Mouse (Mus musculus) heart, postnatal 0 days (tissue): ENCODE results near the gene Pls3. TPM values are rescaled to one million over a fixed set of nuclear protein-coding genes. Genes with fewer than 3 reads are reported as not detected.

Experiments
- ATAC-seq: fragments of 200-750 bp; cut with Nextera tagmentation; 2 replicates; pipeline ENCODE4 v1.8.0; 2017; ENCODE audit warnings: low read depth, moderate number of reproducible peaks, moderate library complexity; ENCODE audit not compliant: insufficient read depth
- DNase-seq: peaks from one replicate; pipeline ENCODE4 v3.0.0-alpha.2; 2016; ENCODE audit warnings: low spot score
- H3K27ac ChIP-seq: fragments of 300-500 bp; sonication (generic); 2 replicates; pipeline ENCODE4 v1.5.1; 2014; ENCODE audit warnings: low read depth, mild to moderate bottlenecking
- H3K27me3 ChIP-seq: fragments of 300-500 bp; sonication (generic); 2 replicates; pipeline ENCODE4 v1.6.1; 2014; ENCODE audit warnings: low read length, mixed read lengths; ENCODE audit not compliant: control insufficient read depth, insufficient read depth
- H3K36me3 ChIP-seq: fragments of 300-500 bp; sonication (generic); replicated peaks from 2 replicates; pipeline ENCODE4 v1.6.1; 2014; ENCODE audit warnings: low read length, mixed read lengths; ENCODE audit not compliant: control insufficient read depth, insufficient read depth
- H3K4me1 ChIP-seq: fragments of 300-500 bp; sonication (generic); 2 replicates; pipeline ENCODE4 v1.6.1; 2014; ENCODE audit warnings: antibody characterized with exemption; ENCODE audit not compliant: control insufficient read depth, insufficient read depth
- H3K4me2 ChIP-seq: fragments of 300-500 bp; sonication (generic); 2 replicates; pipeline ENCODE4 v1.6.1; 2014; ENCODE audit warnings: low read depth, mild to moderate bottlenecking, low read length, moderate library complexity
- H3K4me3 ChIP-seq: fragments of 300-500 bp; sonication (generic); 2 replicates; pipeline ENCODE4 v1.5.1; 2014; ENCODE audit warnings: low read depth, low read length
- H3K9ac ChIP-seq: fragments of 300-500 bp; sonication (generic); replicated peaks from 2 replicates; pipeline ENCODE4 v1.6.1; 2014; ENCODE audit warnings: low read depth, low read length, mixed read lengths
- H3K9me3 ChIP-seq: fragments of 300-500 bp; sonication (generic); replicated peaks from 2 replicates; pipeline ENCODE4 v1.6.1; 2016; ENCODE audit warnings: low read length; ENCODE audit not compliant: control insufficient read depth
- CTCF ChIP-seq: IDR thresholded peaks from 2 replicates; pipeline ENCODE4 v1.5.1; 2016; ENCODE audit warnings: antibody characterized with exemption, control low read depth, low read depth
- EP300 ChIP-seq: IDR thresholded peaks from 2 replicates; pipeline ENCODE4 v1.6.1; 2016; ENCODE audit warnings: antibody characterized with exemption, low read depth
- WGBS: fragments of 180-500 bp; shearing (Covaris S2); extraction: QIAGEN DNeasy Blood & Tissue Kit; methylation state at CpG from one replicate; pipeline ENCODE4 v1.1.7; 2014; 5-methylcytosine and 5-hydroxymethylcytosine counted together
- polyA plus RNA-seq: library from polyadenylated mRNA; unstranded; fragments of >200 nt; fragmentation: Nextera tagmentation; extraction: Ambion mirVana; gene quantifications from 2 replicates; pipeline ENCODE4 v1.2.1, GENCODE M21; 2015
- total RNA-seq: library from RNA; depleted of rRNA; stranded (reverse); fragments of >200 nt; gene quantifications from 2 replicates; pipeline ENCODE4 v1.2.3, GENCODE M21; 2014; ENCODE audit warnings: low replicate concordance

Gene Pls3
- total and polyA plus RNA-seq, 2 experiments from 2014 or later = 21.9 to 45.5 TPM

- 61% methylated on average over 7 of the region's 7 CpGs for WGBS
- TF ChIP-seq CTCF (no peak), EP300 (no peak)
- Histone ChIP-seq H3K9ac (no peak overlapping the region), H3K4me1 (no peaks in the 10 kb centered on the region), H3K4me3 (no peak overlapping the region), H3K4me2 (no peak overlapping the region), H3K27ac (no peak overlapping the region), H3K36me3 (no peaks in the 10 kb centered on the region), H3K9me3 (no peaks in the 10 kb centered on the region), H3K27me3 (no peaks in the 10 kb centered on the region)
- no peak for ATAC-seq
- DNase-seq = no peak
Measured at GRCm38 (mm10) chrX:75829240-75829866, 45.6 kb downstream of the Pls3 start.

GRCm38 (mm10) chrX:75818647-75819271, 56.2 kb downstream of the Pls3 start:
- no peak overlapping the region for H3K4me3 ChIP-seq
- WGBS = 25% methylated on average over 1 of the region's 1 CpGs
- no peak overlapping the region for H3K9ac ChIP-seq
- H3K4me2 ChIP-seq = no peak overlapping the region
- peak; percentile 56 for DNase-seq
- TF ChIP-seq EP300 (no peak), CTCF (no peak)
- H3K27ac ChIP-seq = peak overlapping the region; percentile 73
- H3K9me3 ChIP-seq = no peaks in the 10 kb centered on the region
- H3K4me1 ChIP-seq = no peaks in the 10 kb centered on the region
- H3K36me3 ChIP-seq = no peaks in the 10 kb centered on the region
- ATAC-seq = peak; percentile 39; the same call in 1 of the 2 replicates
- no peaks in the 10 kb centered on the region for H3K27me3 ChIP-seq

DNA sequence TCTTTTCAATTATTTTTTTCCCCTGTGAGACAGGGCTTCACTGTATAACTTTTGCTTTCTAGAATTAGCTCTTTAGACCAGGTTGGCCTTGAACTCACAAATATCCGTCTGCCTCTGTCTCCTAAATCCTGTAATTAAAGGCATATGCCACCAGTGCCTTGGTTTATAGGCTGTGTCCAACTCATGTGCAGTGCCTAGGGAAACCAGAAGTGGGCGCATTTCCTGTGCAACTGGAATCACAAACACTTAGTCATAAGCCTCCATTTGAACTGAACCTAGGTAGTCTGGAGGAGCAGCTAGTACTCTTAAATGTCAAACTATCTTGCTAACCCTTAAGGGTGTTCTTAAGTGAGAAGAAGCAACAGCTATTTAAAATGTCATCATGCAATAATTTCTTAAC, 60.0 kb downstream of the Pls3 start:
- TF ChIP-seq CTCF (no peak), EP300 (no peak)
- WGBS = 70% methylated on average over 2 of the region's 2 CpGs
- no peak for ATAC-seq

GRCm38 (mm10) chrX:75814123-75814522, 60.9 kb downstream of the Pls3 start:
- no peak overlapping the region for H3K27ac ChIP-seq
- ATAC-seq (no peak), DNase-seq (no peak)
- H3K4me3 ChIP-seq = no peak overlapping the region
- 78% methylated on average over 4 of the region's 4 CpGs for WGBS
- H3K9me3 ChIP-seq = no peaks in the 10 kb centered on the region
- no peak for TF ChIP-seq EP300
- no peak for TF ChIP-seq CTCF
- H3K4me1 ChIP-seq = no peaks in the 10 kb centered on the region
- H3K9ac ChIP-seq = no peak overlapping the region
- H3K4me2 ChIP-seq = no peak overlapping the region
- H3K36me3 ChIP-seq = no peaks in the 10 kb centered on the region
- no peaks in the 10 kb centered on the region for H3K27me3 ChIP-seq

More for the DNA sequence above, 60.0 kb downstream of the Pls3 start:
- no peak overlapping the region for H3K9ac ChIP-seq
- H3K4me1 ChIP-seq = no peaks in the 10 kb centered on the region
- H3K4me3 ChIP-seq = no peak overlapping the region
- DNase-seq = no peak
- no peaks in the 10 kb centered on the region for H3K27me3 ChIP-seq
- H3K4me2 ChIP-seq = no peak overlapping the region
- H3K9me3 ChIP-seq = no peaks in the 10 kb centered on the region
- no peak overlapping the region for H3K27ac ChIP-seq
- H3K36me3 ChIP-seq = no peaks in the 10 kb centered on the region

DNA sequence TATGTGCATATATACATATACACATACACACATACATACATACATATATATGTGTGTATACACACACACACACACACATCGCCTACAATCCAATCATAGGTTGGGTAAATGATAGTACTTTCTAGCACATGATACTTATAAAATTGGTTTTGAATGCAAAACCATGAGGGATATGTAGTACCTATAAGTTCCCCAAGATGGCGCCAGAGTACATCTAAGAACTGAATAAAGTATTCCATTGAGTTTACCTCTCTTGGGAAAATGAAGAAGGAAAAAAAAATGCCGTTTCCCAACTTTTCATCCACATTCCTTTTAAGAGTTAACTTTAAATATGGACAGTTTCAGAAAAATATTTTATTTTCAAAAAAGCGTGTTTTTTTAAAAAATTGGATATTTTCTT, 78.4 kb downstream of the Pls3 start:
- no peak overlapping the region for H3K4me2 ChIP-seq
- no peak overlapping the region for H3K9ac ChIP-seq
- WGBS = 25% methylated on average over 4 of the region's 4 CpGs
- H3K36me3 ChIP-seq = peaks cover 55% of the 10 kb centered on the region
- H3K27me3 ChIP-seq = no peaks in the 10 kb centered on the region
- DNase-seq = peak; percentile 6
- no peak for ATAC-seq
- H3K9me3 ChIP-seq = no peaks in the 10 kb centered on the region
- no peak overlapping the region for H3K27ac ChIP-seq
- TF ChIP-seq EP300 = no peak
- TF ChIP-seq CTCF = peak; percentile 56
- H3K4me3 ChIP-seq = no peak overlapping the region
- H3K4me1 ChIP-seq = no peaks in the 10 kb centered on the region
